Mouse (Mus musculus) kidney, postnatal 10 days (tissue): Measurements from ENCODE around the gene Cxcl13.
"Not testable (repeated sequence)": the region's sequence is repeated elsewhere in the genome, so short reads cannot be mapped to it uniquely, and the experiment has no call there.

Experiments used
- DNase-seq: peaks from one replicate; pipeline ENCODE4 v3.0.0; 2021; ENCODE audit warnings: mixed read lengths

Gene Cxcl13

GRCm38 (mm10) chr5:95956651-95957050, at the start of gene Cxcl13:
Cxcl13 (plus strand) TSS chr5:95956951.
- no peak for DNase-seq

- DNase-seq, result no peak
Measured at GRCm38 (mm10) chr5:95911006-95911405, 45.7 kb upstream of the Cxcl13 start.

GRCm38 (mm10) chr5:95918491-95918890, 38.3 kb upstream of the Cxcl13 start:
- DNase-seq, result no peak

GRCm38 (mm10) chr5:95924023-95924422, 32.7 kb upstream of the Cxcl13 start:
- DNase-seq, result no peak

GRCm38 (mm10) chr5:95925204-95925930, 31.4 kb upstream of the Cxcl13 start:
- no peak for DNase-seq

- no peak for DNase-seq
Measured at GRCm38 (mm10) chr5:95925931-95926263, 30.9 kb upstream of the Cxcl13 start.

- DNase-seq, result no peak
Measured at GRCm38 (mm10) chr5:95935035-95935434, 21.7 kb upstream of the Cxcl13 start.

- no peak for DNase-seq
Measured at GRCm38 (mm10) chr5:95936068-95936467, 20.7 kb upstream of the Cxcl13 start.

- DNase-seq, result no peak
Measured at GRCm38 (mm10) chr5:95937129-95937528, 19.6 kb upstream of the Cxcl13 start.

GRCm38 (mm10) chr5:95938044-95938625, 18.6 kb upstream of the Cxcl13 start:
- no peak for DNase-seq

GRCm38 (mm10) chr5:95940682-95941221, 16.0 kb upstream of the Cxcl13 start:
- no peak for DNase-seq

- no peak for DNase-seq
Measured at GRCm38 (mm10) chr5:95941562-95941961, 15.2 kb upstream of the Cxcl13 start.

- peak; percentile 11 for DNase-seq
Measured at GRCm38 (mm10) chr5:95945120-95945519, 11.6 kb upstream of the Cxcl13 start.

- DNase-seq, result no peak
Measured at GRCm38 (mm10) chr5:95946344-95946743, 10.4 kb upstream of the Cxcl13 start.

GRCm38 (mm10) chr5:95948641-95949040, 8.1 kb upstream of the Cxcl13 start:
- DNase-seq, result no peak

GRCm38 (mm10) chr5:95949946-95950701, 6.6 kb upstream of the Cxcl13 start:
- DNase-seq, result peak; percentile 63

GRCm38 (mm10) chr5:95964940-95965339, 8.2 kb downstream of the Cxcl13 start:
- no peak for DNase-seq

- peak; percentile 49 for DNase-seq
Measured at GRCm38 (mm10) chr5:95966621-95967020, 9.9 kb downstream of the Cxcl13 start.

GRCm38 (mm10) chr5:95970845-95971244, 14.1 kb downstream of the Cxcl13 start:
- DNase-seq, result peak; percentile 82

GRCm38 (mm10) chr5:95972208-95972607, 15.5 kb downstream of the Cxcl13 start:
- DNase-seq, result no peak

- not testable (repeated sequence) for DNase-seq
Measured at GRCm38 (mm10) chr5:95973806-95974205, 17.1 kb downstream of the Cxcl13 start.

- no peak for DNase-seq
Measured at GRCm38 (mm10) chr5:95976299-95976698, 19.5 kb downstream of the Cxcl13 start.

GRCm38 (mm10) chr5:95983797-95984486, 27.2 kb downstream of the Cxcl13 start:
- no peak for DNase-seq
